Comparison of ENCODE assay signal across 13 mouse cellular contexts in the genomic region with DNA sequence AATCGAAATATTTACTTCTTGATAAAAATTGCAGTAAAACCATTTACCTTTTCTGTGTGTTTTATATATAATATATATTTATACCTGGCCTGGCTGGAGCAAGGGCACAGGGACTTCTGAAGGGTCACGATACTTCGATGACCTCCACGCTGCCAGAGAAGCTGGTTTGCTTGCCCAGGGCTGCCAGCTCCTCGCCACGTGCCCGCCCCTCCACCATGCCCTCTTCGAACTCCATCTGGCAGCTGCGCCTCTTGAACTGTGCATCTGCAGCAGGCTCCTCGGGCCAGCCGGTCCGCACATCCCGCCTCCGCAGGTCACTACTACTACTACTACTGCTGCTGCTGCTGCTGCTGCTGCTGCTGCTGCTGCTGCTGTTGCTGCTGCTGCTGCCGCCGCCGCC. TPM values are rescaled to one million over a fixed set of nuclear protein-coding genes. Genes with fewer than 3 reads are reported as not detected.
DNase-seq lines count a peak whose midpoint lies in the region; ATAC-seq and TF ChIP-seq lines count a peak whose summit lies in the region.
"Had no signal": no experiment of that assay in that cellular context is flagged by ENCODE, and none has a peak within 500 bp of the region (broad histone marks: within the 10 kb centered on the region; RNA-seq: fewer than 3 reads in every experiment).

No protein-coding gene starts in this region.

- no peak for TF ChIP-seq CTCF in midbrain, postnatal 0 days (IDR thresholded peaks at IDR 0.05)

- peaks cover 63% of the 10 kb centered on the region for H3K36me3 ChIP-seq in hindbrain, embryonic 10.5 days
- peaks cover 85% of the 10 kb centered on the region for H3K36me3 ChIP-seq in hindbrain, embryonic 14.5 days (replicated peaks; ENCODE audit: control insufficient read depth, insufficient read depth)
- H3K36me3 ChIP-seq in midbrain, embryonic 11.5 days (ENCODE audit: control insufficient read depth, insufficient read depth, low read length): peaks cover 10% of the 10 kb centered on the region
- peaks cover 60% of the 10 kb centered on the region for H3K36me3 ChIP-seq in midbrain, postnatal 0 days (ENCODE audit: insufficient read depth, low read length)
- H3K36me3 ChIP-seq in embryonic facial prominence, embryonic 15.5 days: 0 out of 2 replicates have a peak, but pooled peaks cover under 1% of the 10 kb centered on the region
- peaks cover 43% of the 10 kb centered on the region for H3K36me3 ChIP-seq in neural tube, embryonic 14.5 days (ENCODE audit: control insufficient read depth, insufficient read depth, low read length)

- 24% methylated on average over 17 of the region's 17 CpGs for WGBS in hindbrain, embryonic 10.5 days
- WGBS in hindbrain, embryonic 14.5 days: 41% methylated on average over 17 of the region's 17 CpGs
- 43% methylated on average over 14 of the region's 17 CpGs for WGBS in midbrain, embryonic 11.5 days
- 57% methylated on average over 14 of the region's 17 CpGs for WGBS in midbrain, postnatal 0 days
- WGBS in embryonic facial prominence, embryonic 15.5 days: 28% methylated on average over 17 of the region's 17 CpGs
- WGBS in neural tube, embryonic 14.5 days: 32% methylated on average over 15 of the region's 17 CpGs

- H3K27ac ChIP-seq in hindbrain, embryonic 10.5 days: no peak overlapping the region
- H3K27ac ChIP-seq in hindbrain, embryonic 14.5 days: no peak overlapping the region
- H3K27ac ChIP-seq in midbrain, embryonic 11.5 days (ENCODE audit: low read depth, low read length): no peak overlapping the region
- no peak overlapping the region for H3K27ac ChIP-seq in midbrain, postnatal 0 days (ENCODE audit: low read depth, low read length)
- H3K27ac ChIP-seq in embryonic facial prominence, embryonic 15.5 days (replicated peaks): no peak overlapping the region
- H3K27ac ChIP-seq in neural tube, embryonic 14.5 days (ENCODE audit: low read depth, low read length): no peak overlapping the region

- no peak overlapping the region; the same call in 1 of the 2 replicates for H3K9ac ChIP-seq in hindbrain, embryonic 14.5 days
- no peak overlapping the region for H3K9ac ChIP-seq in midbrain, embryonic 11.5 days (ENCODE audit: low read length)
- H3K9ac ChIP-seq in midbrain, postnatal 0 days (replicated peaks; ENCODE audit: low read length, poor library complexity, severe bottlenecking): no peak overlapping the region
- no peak overlapping the region for H3K9ac ChIP-seq in embryonic facial prominence, embryonic 15.5 days
- H3K9ac ChIP-seq in neural tube, embryonic 14.5 days (replicated peaks; ENCODE audit: low read depth, low read length): no peak overlapping the region

- peaks cover 91% of the 10 kb centered on the region for H3K27me3 ChIP-seq in hindbrain, embryonic 10.5 days (ENCODE audit: insufficient read depth, poor library complexity, severe bottlenecking)
- peaks cover 11% of the 10 kb centered on the region; the same call in 1 of the 2 replicates for H3K27me3 ChIP-seq in hindbrain, embryonic 14.5 days (ENCODE audit: control insufficient read depth, insufficient read depth, low read length)
- H3K27me3 ChIP-seq in midbrain, embryonic 11.5 days (ENCODE audit: control insufficient read depth, insufficient read depth, low read length): peaks cover 29% of the 10 kb centered on the region
- H3K27me3 ChIP-seq in midbrain, postnatal 0 days (ENCODE audit: insufficient read depth, low read length): no peaks in the 10 kb centered on the region
- H3K27me3 ChIP-seq in embryonic facial prominence, embryonic 15.5 days: peaks cover 84% of the 10 kb centered on the region
- H3K27me3 ChIP-seq in neural tube, embryonic 14.5 days (ENCODE audit: control insufficient read depth, insufficient read depth, low read length): no peaks in the 10 kb centered on the region

- no peaks in the 10 kb centered on the region for H3K9me3 ChIP-seq in hindbrain, embryonic 10.5 days
- H3K9me3 ChIP-seq in hindbrain, embryonic 14.5 days (ENCODE audit: control insufficient read depth, low read length): no peaks in the 10 kb centered on the region
- no peaks in the 10 kb centered on the region for H3K9me3 ChIP-seq in midbrain, embryonic 11.5 days (ENCODE audit: control insufficient read depth, low read length)
- no peaks in the 10 kb centered on the region for H3K9me3 ChIP-seq in midbrain, postnatal 0 days (ENCODE audit: low read length)
- no peaks in the 10 kb centered on the region for H3K9me3 ChIP-seq in embryonic facial prominence, embryonic 15.5 days (replicated peaks)
- H3K9me3 ChIP-seq in neural tube, embryonic 14.5 days (ENCODE audit: control insufficient read depth, low read length): no peaks in the 10 kb centered on the region

- DNase-seq in hindbrain, embryonic 10.5 days (ENCODE audit: low spot score): peak; percentile 33
- no peak for DNase-seq in hindbrain, embryonic 14.5 days (ENCODE audit: low spot score)
- no peak for DNase-seq in midbrain, embryonic 11.5 days (ENCODE audit: low spot score, missing footprints)
- no peak for DNase-seq in midbrain, postnatal 0 days (ENCODE audit: low spot score)
- no peak for DNase-seq in layer of hippocampus, postnatal 14 days (ENCODE audit: low spot score in 2 of 2)
- no peak for DNase-seq in left cerebral cortex, adult 8-10 months (ENCODE audit: low spot score in 2 of 2)
- DNase-seq: adrenal gland, postnatal 36 days; kidney, postnatal 25 days; lung, adult 18-20 months had no signal

- no peak overlapping the region; the same call in 1 of the 2 replicates for H3K4me2 ChIP-seq in hindbrain, embryonic 14.5 days (replicated peaks)
- peak overlapping the region; percentile 16; the same call in 1 of the 2 replicates for H3K4me2 ChIP-seq in midbrain, embryonic 11.5 days
- H3K4me2 ChIP-seq in midbrain, postnatal 0 days (ENCODE audit: low read depth, low read length, poor library complexity, severe bottlenecking): no peak overlapping the region
- H3K4me2 ChIP-seq in embryonic facial prominence, embryonic 15.5 days (replicated peaks): peak overlapping the region; percentile 38
- H3K4me2 ChIP-seq in neural tube, embryonic 14.5 days (ENCODE audit: low read depth, low read length): peak overlapping the region; percentile 9; the same call in 1 of the 2 replicates

- H3K4me1 ChIP-seq in hindbrain, embryonic 10.5 days (replicated peaks): peaks cover 17% of the 10 kb centered on the region
- peaks cover 9% of the 10 kb centered on the region; the same call in 1 of the 2 replicates for H3K4me1 ChIP-seq in hindbrain, embryonic 14.5 days (replicated peaks; ENCODE audit: control insufficient read depth, insufficient read depth, low read length)
- H3K4me1 ChIP-seq in midbrain, embryonic 11.5 days (ENCODE audit: control insufficient read depth, insufficient read depth, low read length): peaks cover 2% of the 10 kb centered on the region; the same call in 1 of the 2 replicates
- H3K4me1 ChIP-seq in midbrain, postnatal 0 days (ENCODE audit: insufficient read depth, low read length): no peaks in the 10 kb centered on the region
- H3K4me1 ChIP-seq in embryonic facial prominence, embryonic 15.5 days: peaks cover 30% of the 10 kb centered on the region
- H3K4me1 ChIP-seq in neural tube, embryonic 14.5 days (ENCODE audit: control insufficient read depth, insufficient read depth, low read length): 0 out of 2 replicates have a peak, but pooled peaks cover 3% of the 10 kb centered on the region

- ATAC-seq in hindbrain, embryonic 14.5 days (ENCODE audit: low FRiP score): no peak
- ATAC-seq in midbrain, embryonic 11.5 days (ENCODE audit: low FRiP score): no peak
- no peak for ATAC-seq in midbrain, postnatal 0 days (ENCODE audit: low FRiP score)
- ATAC-seq in embryonic facial prominence, embryonic 15.5 days (ENCODE audit: insufficient number of reproducible peaks, low FRiP score, low TSS enrichment, low read depth): no peak
- no peak for ATAC-seq in neural tube, embryonic 14.5 days (ENCODE audit: low read depth)

- H3K4me3 ChIP-seq in hindbrain, embryonic 10.5 days: peak overlapping the region; percentile 48
- H3K4me3 ChIP-seq in hindbrain, embryonic 14.5 days (replicated peaks; ENCODE audit: low read length): no peak overlapping the region
- peak overlapping the region; percentile 15; the same call in 1 of the 2 replicates for H3K4me3 ChIP-seq in midbrain, embryonic 11.5 days (ENCODE audit: low read depth, low read length)
- H3K4me3 ChIP-seq in midbrain, postnatal 0 days (ENCODE audit: low read depth, low read length): no peak overlapping the region
- peak overlapping the region; percentile 25 for H3K4me3 ChIP-seq in embryonic facial prominence, embryonic 15.5 days (replicated peaks)
- H3K4me3 ChIP-seq in neural tube, embryonic 14.5 days (ENCODE audit: low read depth, low read length): no peak overlapping the region

RNA-seq across cellular contexts. Expression of a gene that starts 13.9 kb away (rescaled TPM):
- 7.8 and 20.1 TPM in 2 replicates for polyA plus RNA-seq in hindbrain, embryonic 10.5 days (2016; fragmentation: Nextera tagmentation; extraction: Ambion mirVana)
- polyA plus RNA-seq in hindbrain, embryonic 14.5 days (2014; fragmentation: Nextera tagmentation; extraction: Ambion mirVana): 133 and 142 TPM in 2 replicates
- polyA plus RNA-seq in midbrain, embryonic 11.5 days (2014; fragmentation: Nextera tagmentation; extraction: Ambion mirVana): 14.5 and 15.7 TPM in 2 replicates
- 144 and 175 TPM in 2 replicates for total RNA-seq in midbrain, postnatal 0 days (2014; rRNA removed)
- 94.2 and 99.9 TPM in 2 replicates for polyA plus RNA-seq in midbrain, postnatal 0 days (2015; fragmentation: Nextera tagmentation; extraction: Ambion mirVana)
- 6.5 and 7.7 TPM in 2 replicates for polyA plus RNA-seq in embryonic facial prominence, embryonic 15.5 days (2015; fragmentation: Nextera tagmentation; extraction: Ambion mirVana)
- 136 and 141 TPM in 2 replicates for polyA plus RNA-seq in neural tube, embryonic 14.5 days (2014; fragmentation: Nextera tagmentation; extraction: Ambion mirVana)
- total RNA-seq in layer of hippocampus, postnatal 14 days (2021): 100 to 1,000 TPM; 139 to 140 TPM
- total RNA-seq in left cerebral cortex, adult 8-10 months (2022): 100 to 1,000 TPM; 127 to 151 (median 133) TPM

RNA-seq across cellular contexts. Expression of a gene that starts 20.9 kb away (rescaled TPM):
- 61.4 and 62.4 TPM in 2 replicates for polyA plus RNA-seq in hindbrain, embryonic 10.5 days (2016; fragmentation: Nextera tagmentation; extraction: Ambion mirVana)
- polyA plus RNA-seq in hindbrain, embryonic 14.5 days (2014; fragmentation: Nextera tagmentation; extraction: Ambion mirVana): 46.4 and 50.2 TPM in 2 replicates
- polyA plus RNA-seq in midbrain, embryonic 11.5 days (2014; fragmentation: Nextera tagmentation; extraction: Ambion mirVana): 59.2 and 60.2 TPM in 2 replicates
- total RNA-seq in midbrain, postnatal 0 days (2014; rRNA removed): 27.4 and 31.6 TPM in 2 replicates
- 38.0 and 41.3 TPM in 2 replicates for polyA plus RNA-seq in midbrain, postnatal 0 days (2015; fragmentation: Nextera tagmentation; extraction: Ambion mirVana)
- 79.5 and 82.6 TPM in 2 replicates for polyA plus RNA-seq in embryonic facial prominence, embryonic 15.5 days (2015; fragmentation: Nextera tagmentation; extraction: Ambion mirVana)
- polyA plus RNA-seq in neural tube, embryonic 14.5 days (2014; fragmentation: Nextera tagmentation; extraction: Ambion mirVana): 50.5 and 53.5 TPM in 2 replicates
- 10 to 100 TPM; 23.6 to 27.1 TPM for total RNA-seq in layer of hippocampus, postnatal 14 days (2021)
- 10 to 100 TPM; 32.6 to 34.9 (median 33.7) TPM for total RNA-seq in left cerebral cortex, adult 8-10 months (2022)

RNA-seq across cellular contexts. Expression of a gene that starts 38.8 kb away (rescaled TPM):
- polyA plus RNA-seq in hindbrain, embryonic 10.5 days (2016; fragmentation: Nextera tagmentation; extraction: Ambion mirVana): not detected in 2 replicates
- polyA plus RNA-seq in hindbrain, embryonic 14.5 days (2014; fragmentation: Nextera tagmentation; extraction: Ambion mirVana): not detected in 2 replicates
- not detected in 2 replicates for polyA plus RNA-seq in midbrain, embryonic 11.5 days (2014; fragmentation: Nextera tagmentation; extraction: Ambion mirVana)
- total RNA-seq in midbrain, postnatal 0 days (2014; rRNA removed): not detected in 2 replicates
- not detected in 2 replicates for polyA plus RNA-seq in midbrain, postnatal 0 days (2015; fragmentation: Nextera tagmentation; extraction: Ambion mirVana)
- 0.79 and 1.7 TPM in 2 replicates for polyA plus RNA-seq in embryonic facial prominence, embryonic 15.5 days (2015; fragmentation: Nextera tagmentation; extraction: Ambion mirVana)
- polyA plus RNA-seq in neural tube, embryonic 14.5 days (2014; fragmentation: Nextera tagmentation; extraction: Ambion mirVana): not detected in 2 replicates
- not detected for total RNA-seq in layer of hippocampus, postnatal 14 days (2021)
- not detected for total RNA-seq in left cerebral cortex, adult 8-10 months (2022)
- total RNA-seq: adrenal gland, postnatal 36 days; gastrocnemius, adult 18-20 months had no signal
- polyA plus RNA-seq: cortical plate, adult 2 months had no signal

RNA-seq across cellular contexts. Expression of a gene that starts 54.1 kb away (rescaled TPM):
- not detected in 2 replicates for polyA plus RNA-seq in hindbrain, embryonic 10.5 days (2016; fragmentation: Nextera tagmentation; extraction: Ambion mirVana)
- polyA plus RNA-seq in hindbrain, embryonic 14.5 days (2014; fragmentation: Nextera tagmentation; extraction: Ambion mirVana): not detected in 2 replicates
- not detected in 2 replicates for polyA plus RNA-seq in midbrain, embryonic 11.5 days (2014; fragmentation: Nextera tagmentation; extraction: Ambion mirVana)
- total RNA-seq in midbrain, postnatal 0 days (2014; rRNA removed): not detected in 2 replicates
- polyA plus RNA-seq in midbrain, postnatal 0 days (2015; fragmentation: Nextera tagmentation; extraction: Ambion mirVana): not detected in 2 replicates
- polyA plus RNA-seq in embryonic facial prominence, embryonic 15.5 days (2015; fragmentation: Nextera tagmentation; extraction: Ambion mirVana): not detected in 2 replicates
- polyA plus RNA-seq in neural tube, embryonic 14.5 days (2014; fragmentation: Nextera tagmentation; extraction: Ambion mirVana): not detected in 2 replicates
- not detected for total RNA-seq in layer of hippocampus, postnatal 14 days (2021)
- not detected for total RNA-seq in left cerebral cortex, adult 8-10 months (2022)
- total RNA-seq: adrenal gland, postnatal 36 days; gastrocnemius, adult 18-20 months had no signal
- polyA plus RNA-seq: cortical plate, adult 2 months had no signal

Comparison
In these comparisons a context has a peak if more than half of its experiments do, and no peak if none do; other contexts are left out.
1. H3K4me3 ChIP-seq: peak in hindbrain, embryonic 10.5 days (single experiment), midbrain, embryonic 11.5 days (single experiment) and embryonic facial prominence, embryonic 15.5 days (single experiment); none in hindbrain, embryonic 14.5 days (single experiment), midbrain, postnatal 0 days (single experiment) and neural tube, embryonic 14.5 days (single experiment).
2. H3K4me2 ChIP-seq: peak in midbrain, embryonic 11.5 days (single experiment), embryonic facial prominence, embryonic 15.5 days (single experiment) and neural tube, embryonic 14.5 days (single experiment); none in hindbrain, embryonic 14.5 days (single experiment) and midbrain, postnatal 0 days (single experiment).